Mouse (Mus musculus): ENCODE measurements at regions not wholly inside any gene's neighbourhood (a gene's known extent, or its start where the extent isn't known, plus 50 kb on each side); places are given as distances from the start of the nearest gene placed in this dataset.

DNA sequence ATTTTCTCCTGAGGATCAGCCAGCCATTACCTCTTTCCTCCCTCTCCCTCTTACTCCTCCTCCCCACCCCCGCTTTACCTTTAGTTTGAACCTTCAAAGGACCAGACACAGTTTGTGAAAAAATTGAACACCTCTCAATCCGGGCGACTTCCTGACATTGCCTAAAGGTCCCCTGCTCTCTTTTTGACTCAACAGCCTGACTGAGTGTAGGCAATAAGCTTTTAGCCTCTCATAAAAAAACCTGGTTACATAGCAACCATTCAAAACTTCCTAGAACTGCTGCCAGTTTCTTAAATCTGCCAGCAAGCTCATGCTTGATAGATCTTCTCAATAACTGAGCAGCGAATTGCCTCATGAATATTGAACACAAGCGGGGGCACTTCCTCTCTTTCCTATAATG is 71.7 kb downstream of the Zfp945 start:
- no peak for DNase-seq

GRCm38 (mm10) chr17:22784481-22784880 is 82.5 kb downstream of the Zfp945 start:
- no peak for DNase-seq

- no peak for DNase-seq
Measured at GRCm38 (mm10) chr17:22745736-22746135, 121.2 kb downstream of the Zfp945 start.

- peak; percentile 69 for DNase-seq
Measured at GRCm38 (mm10) chr17:22739581-22740178, 127.3 kb downstream of the Zfp945 start.

GRCm38 (mm10) chr17:22739173-22739572 is 127.8 kb downstream of the Zfp945 start:
- DNase-seq: no peak

GRCm38 (mm10) chr17:22736360-22736759 is 130.6 kb downstream of the Zfp945 start:
- DNase-seq: no peak

Measured in cerebellum, adult 18-20 months (tissue).